Mouse (Mus musculus) cerebellum, adult 2 months (tissue): Measurements from ENCODE around the gene Abo. TPM values are rescaled to one million over a fixed set of nuclear protein-coding genes. Genes with fewer than 3 reads are reported as not detected.

Source experiments
- DNase-seq, 2 experiments: peaks; one replicate each; pipeline ENCODE4 v3.0.0; 2021
- H3K27ac ChIP-seq: fragments of 200-500 bp; 2 replicates; pipeline ENCODE4 v1.5.1; 2012; ENCODE audit warnings: low read length, control low read depth, inconsistent platforms; ENCODE audit not compliant: insufficient read depth
- H3K27me3 ChIP-seq: fragments of 200-500 bp; 2 replicates; pipeline ENCODE4 v1.6.1; 2012; ENCODE audit warnings: inconsistent platforms, mild to moderate bottlenecking, low read length, moderate library complexity; ENCODE audit not compliant: control insufficient read depth, insufficient read depth
- H3K4me1 ChIP-seq: fragments of 200-500 bp; 2 replicates; pipeline ENCODE4 v1.6.1; 2011; ENCODE audit warnings: low read length; ENCODE audit not compliant: control insufficient read depth, insufficient read depth
- H3K4me3 ChIP-seq: fragments of 200-500 bp; replicated peaks from 2 replicates; pipeline ENCODE3; 2011; ENCODE audit warnings: mild to moderate bottlenecking, low read depth, low read length, control low read depth; ENCODE audit not compliant: insufficient read depth
- CTCF ChIP-seq: fragments of 200-500 bp; IDR thresholded peaks from 2 replicates; pipeline ENCODE4 v1.5.1; 2011; ENCODE audit warnings: low read depth, mild to moderate bottlenecking, control low read depth, low read length, moderate library complexity, borderline replicate concordance; ENCODE audit not compliant: insufficient read depth
- POLR2A ChIP-seq: fragments of 200-500 bp; IDR thresholded peaks from 2 replicates; pipeline ENCODE4 v1.6.1; 2011; ENCODE audit warnings: low read length, control low read depth, borderline replicate concordance; ENCODE audit not compliant: insufficient read depth
- WGBS: fragments of 180-500 bp; shearing (Covaris S2); methylation state at CpG from one replicate; pipeline ENCODE4 v1.1.7; 2018; 5-methylcytosine and 5-hydroxymethylcytosine counted together
- polyA plus RNA-seq: library from polyadenylated mRNA; depleted of rRNA; stranded (reverse); fragments of >200 nt; gene quantifications from 2 replicates; pipeline ENCODE4 v1.2.3, GENCODE M21; 2012; rRNA removed

Abo gene
- 0.08 TPM in 1 of 2 replicates, not detected in the other for polyA plus RNA-seq

DNA sequence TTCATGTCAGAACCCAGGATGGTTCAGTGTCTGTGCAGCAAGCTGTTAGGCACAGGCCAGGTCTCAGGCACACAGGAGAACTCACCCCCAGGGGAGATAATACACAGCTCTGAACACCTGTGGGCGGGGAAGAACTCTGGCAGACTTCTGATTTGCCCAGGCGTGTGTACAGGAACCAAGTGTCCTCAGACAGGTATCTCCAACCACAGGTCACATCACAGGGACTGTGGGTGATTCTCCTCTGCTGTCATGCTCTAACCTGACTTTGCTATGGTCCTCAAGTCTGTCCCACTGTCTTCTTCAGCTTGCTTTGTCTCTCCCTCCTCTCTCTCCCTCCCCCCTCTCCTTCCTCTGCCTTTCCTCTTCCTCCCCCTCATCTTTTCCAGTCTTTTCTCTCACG, at the start of gene Abo:
Gene Abo (minus strand): TSS at position 101 of the 400 bp plus-strand sequence.
- no peak for TF ChIP-seq CTCF
- TF ChIP-seq POLR2A = no peak
- WGBS = 69% methylated on average over 3 of the region's 3 CpGs
- Histone ChIP-seq H3K4me3 (no peak within 1 kb of the TSS), H3K4me1 (no peaks in the 10 kb centered on the region), H3K27ac (no peak within 1 kb of the TSS), H3K27me3 (no peaks in the 10 kb centered on the region)
- DNase-seq = no peak

GRCm38 (mm10) chr2:26914148-26914941, 49.6 kb upstream of the Abo start:
- peaks cover 12% of the 10 kb centered on the region for H3K4me1 ChIP-seq
- TF ChIP-seq CTCF (no peak), POLR2A (no peak)
- H3K27me3 ChIP-seq = no peaks in the 10 kb centered on the region
- DNase-seq = no peak
- no peak overlapping the region for H3K27ac ChIP-seq
- WGBS = 53% methylated on average over 8 of the region's 8 CpGs
- H3K4me3 ChIP-seq = no peak overlapping the region

GRCm38 (mm10) chr2:26913416-26914147, 48.8 kb upstream of the Abo start:
- no peak for TF ChIP-seq POLR2A
- no peak for TF ChIP-seq CTCF
- DNase-seq = no peak
- Histone ChIP-seq H3K27me3 (no peaks in the 10 kb centered on the region), H3K27ac (no peak overlapping the region), H3K4me3 (no peak overlapping the region), H3K4me1 (peaks cover 15% of the 10 kb centered on the region)
- 80% methylated on average over 17 of the region's 17 CpGs for WGBS

DNA sequence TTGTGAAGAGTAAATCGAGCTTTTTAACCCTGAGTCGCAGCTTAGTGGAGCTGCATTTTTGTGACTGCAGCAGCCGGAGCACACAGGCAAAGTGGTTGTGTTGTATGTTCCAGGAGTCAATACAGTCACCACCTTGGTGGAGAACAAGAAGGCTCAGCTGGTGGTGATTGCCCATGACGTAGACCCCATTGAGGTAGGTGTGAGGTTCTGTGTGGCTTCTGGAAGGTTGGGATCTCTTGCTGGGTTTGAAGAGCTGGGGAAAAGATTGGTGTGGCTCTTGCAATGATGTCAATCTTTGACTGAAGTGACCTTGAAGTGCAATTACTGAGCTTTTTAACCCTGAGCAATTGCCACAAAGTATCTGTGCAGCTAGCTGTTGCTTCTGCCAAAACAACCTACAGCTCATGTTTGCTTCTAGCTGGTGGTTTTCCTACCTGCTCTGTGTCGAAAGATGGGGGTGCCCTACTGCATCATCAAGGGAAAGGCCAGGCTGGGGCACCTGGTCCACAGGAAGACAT, 47.5 kb upstream of the Abo start:
- H3K4me3 ChIP-seq = no peak overlapping the region

DNA sequence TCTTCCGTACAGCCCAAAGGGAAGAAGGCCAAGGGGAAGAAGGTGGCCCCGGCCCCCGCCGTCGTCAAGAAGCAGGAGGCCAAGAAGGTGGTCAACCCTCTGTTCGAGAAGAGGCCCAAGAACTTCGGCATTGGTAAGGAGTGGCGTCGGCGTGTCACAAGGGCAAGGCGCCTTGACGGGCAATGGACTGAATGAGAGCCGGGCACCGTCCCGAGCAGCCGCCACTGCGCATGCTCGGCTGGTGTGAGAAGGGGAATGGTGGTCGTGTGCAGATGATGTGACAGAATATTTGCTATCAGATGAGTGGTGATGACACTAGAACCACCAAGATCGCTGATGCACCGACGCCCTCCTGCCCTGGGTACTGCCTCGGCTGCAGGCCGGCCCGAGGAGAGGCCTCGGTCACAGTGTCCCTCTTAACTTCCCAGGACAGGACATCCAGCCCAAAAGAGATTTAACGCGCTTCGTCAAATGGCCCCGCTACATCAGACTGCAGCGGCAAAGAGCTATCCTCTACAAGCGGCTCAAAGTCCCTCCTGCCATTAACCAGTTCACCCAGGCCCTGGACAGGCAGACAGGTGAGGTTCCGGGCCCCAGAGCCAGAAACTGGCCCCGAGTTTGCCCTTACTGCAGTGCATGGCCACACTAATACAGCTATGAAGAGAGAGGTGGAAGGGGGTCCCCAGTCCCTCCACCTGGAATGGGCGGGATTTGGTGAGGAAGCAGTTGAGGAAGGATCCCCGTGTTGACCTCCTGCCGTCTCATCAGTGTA, 46.4 kb upstream of the Abo start:
- Histone ChIP-seq H3K27ac (peak overlapping the region; percentile 42), H3K4me1 (peaks cover 6% of the 10 kb centered on the region), H3K4me3 (peak overlapping the region; percentile 74), H3K27me3 (no peaks in the 10 kb centered on the region)
- no peak for DNase-seq
- WGBS = under 1% methylated on average over 37 of the region's 37 CpGs
- no peak for TF ChIP-seq CTCF
- TF ChIP-seq POLR2A = no peak

More for the DNA sequence above, 47.5 kb upstream of the Abo start:
- Histone ChIP-seq H3K27me3 (no peaks in the 10 kb centered on the region), H3K27ac (no peak overlapping the region), H3K4me1 (peaks cover 10% of the 10 kb centered on the region)
- 52% methylated on average over 5 of the region's 5 CpGs for WGBS
- no peak for DNase-seq
- TF ChIP-seq POLR2A (no peak), CTCF (no peak)

GRCm38 (mm10) chr2:26910124-26910993, 45.6 kb upstream of the Abo start, which contains the start of the genes Med22 and Rpl7a:
Gene Med22, minus strand, starts transcription at chr2:26910677.
Gene Rpl7a, plus strand, starts transcription at chr2:26910764.
- no peaks in the 10 kb centered on the region for H3K27me3 ChIP-seq
- TF ChIP-seq POLR2A (peak; percentile 89), CTCF (no peak)
- under 1% methylated on average over 73 of the region's 74 CpGs for WGBS
- DNase-seq = peak; percentile 99 to 100
- peak within 1 kb of the TSS; percentile 95 for H3K4me3 ChIP-seq
- H3K27ac ChIP-seq = peak within 1 kb of the TSS; percentile 42
- peaks cover 6% of the 10 kb centered on the region for H3K4me1 ChIP-seq

- no peak overlapping the region for H3K27ac ChIP-seq
- DNase-seq = no peak
- no peaks in the 10 kb centered on the region for H3K27me3 ChIP-seq
- H3K4me3 ChIP-seq = peak overlapping the region; percentile 30
- no peak for TF ChIP-seq CTCF
- TF ChIP-seq POLR2A = no peak
- H3K4me1 ChIP-seq = peaks cover 6% of the 10 kb centered on the region
Measured at GRCm38 (mm10) chr2:26909387-26909784, 44.6 kb upstream of the Abo start.
